Mouse (Mus musculus) liver, postnatal 0 days (tissue): ENCODE results near the gene Rab34. TPM values are rescaled to one million over a fixed set of nuclear protein-coding genes. Genes with fewer than 3 reads are reported as not detected.

Source experiments
- ATAC-seq: fragments of 200-750 bp; cut with Nextera tagmentation; 2 replicates; pipeline ENCODE4 v1.8.0; 2017; ENCODE audit warnings: mild to moderate bottlenecking, moderate library complexity
- DNase-seq: peaks from one replicate; pipeline ENCODE4 v3.0.0-alpha.2; 2016
- H3K27ac ChIP-seq: fragments of 300-500 bp; sonication (generic); 2 replicates; pipeline ENCODE4 v1.5.1; 2014; ENCODE audit warnings: antibody characterized with exemption, moderate library complexity, mild to moderate bottlenecking, low read depth
- H3K27me3 ChIP-seq: fragments of 300-500 bp; sonication (generic); 2 replicates; pipeline ENCODE4 v1.6.1; 2014; ENCODE audit warnings: low read length, control low read depth, mixed read lengths; ENCODE audit not compliant: insufficient read depth
- H3K36me3 ChIP-seq: fragments of 300-500 bp; sonication (generic); replicated peaks from 2 replicates; pipeline ENCODE4 v1.6.1; 2014; ENCODE audit warnings: mild to moderate bottlenecking, control low read depth, low read length, moderate library complexity, mixed read lengths; ENCODE audit not compliant: insufficient read depth
- H3K4me1 ChIP-seq: fragments of 300-500 bp; sonication (generic); 2 replicates; pipeline ENCODE4 v1.6.1; 2014; ENCODE audit warnings: antibody characterized with exemption, mild to moderate bottlenecking, control low read depth; ENCODE audit not compliant: insufficient read depth
- H3K4me2 ChIP-seq: fragments of 300-500 bp; sonication (generic); 2 replicates; pipeline ENCODE4 v1.6.1; 2014; ENCODE audit warnings: low read depth, mild to moderate bottlenecking, low read length, moderate library complexity, mixed read lengths
- H3K4me3 ChIP-seq: fragments of 300-500 bp; sonication (generic); 2 replicates; pipeline ENCODE4 v1.5.1; 2014; ENCODE audit warnings: low read depth, low read length
- H3K9ac ChIP-seq: fragments of 300-500 bp; sonication (generic); replicated peaks from 2 replicates; pipeline ENCODE4 v1.6.1; 2014; ENCODE audit warnings: mild to moderate bottlenecking, moderate library complexity
- H3K9me3 ChIP-seq: fragments of 300-500 bp; sonication (generic); 2 replicates; pipeline ENCODE4 v1.6.1; 2016; ENCODE audit warnings: mild to moderate bottlenecking, control low read depth, low read length, mixed read lengths
- CTCF ChIP-seq: sonication (generic); IDR thresholded peaks from 2 replicates; pipeline ENCODE4 v1.5.1; 2016; ENCODE audit warnings: antibody characterized with exemption, low read depth
- EP300 ChIP-seq: IDR thresholded peaks from 2 replicates; pipeline ENCODE4 v1.6.1; 2016; ENCODE audit warnings: antibody characterized with exemption, low read depth, mild to moderate bottlenecking
- WGBS: fragments of 180-500 bp; shearing (Covaris S2); extraction: QIAGEN DNeasy Blood & Tissue Kit; methylation state at CpG from one replicate; pipeline ENCODE4 v1.1.7; 2014; ENCODE audit not compliant: insufficient replicate concordance; 5-methylcytosine and 5-hydroxymethylcytosine counted together
- polyA plus RNA-seq: library from polyadenylated mRNA; unstranded; fragments of >200 nt; fragmentation: Nextera tagmentation; extraction: Ambion mirVana; gene quantifications from 2 replicates; pipeline ENCODE4 v1.2.1, GENCODE M21; 2015

Rab34 gene
- polyA plus RNA-seq, 1 experiment from 2014 or later, result 28.9 TPM

- no peaks in the 10 kb centered on the region for H3K9me3 ChIP-seq
- H3K36me3 ChIP-seq, result peaks cover 47% of the 10 kb centered on the region
- no peaks in the 10 kb centered on the region for H3K27me3 ChIP-seq
- no peak for TF ChIP-seq CTCF
- TF ChIP-seq EP300, result no peak
- 84% methylated on average over 9 of the region's 9 CpGs for WGBS
- 0 out of 2 replicates have a peak overlapping the region, but pooled peaks have one; percentile 32 for H3K27ac ChIP-seq
- H3K4me3 ChIP-seq, result no peak overlapping the region
- H3K9ac ChIP-seq, result no peak overlapping the region
- no peak overlapping the region for H3K4me2 ChIP-seq
- ATAC-seq, result no peak
- no peak for DNase-seq
- H3K4me1 ChIP-seq, result no peaks in the 10 kb centered on the region
Observed at GRCm38 (mm10) chr11:78152299-78153231, 35.7 kb upstream of the Rab34 start.

GRCm38 (mm10) chr11:78153778-78154177, 34.5 kb upstream of the Rab34 start:
- Histone ChIP-seq H3K36me3 (peaks cover 51% of the 10 kb centered on the region), H3K27me3 (no peaks in the 10 kb centered on the region), H3K9me3 (no peaks in the 10 kb centered on the region), H3K4me1 (no peaks in the 10 kb centered on the region), H3K4me2 (no peak overlapping the region), H3K4me3 (no peak overlapping the region), H3K9ac (no peak overlapping the region), H3K27ac (no peak overlapping the region)
- ATAC-seq (no peak), DNase-seq (no peak)
- 92% methylated on average over 13 of the region's 13 CpGs for WGBS
- TF ChIP-seq CTCF, result no peak
- no peak for TF ChIP-seq EP300

- WGBS, result 87% methylated on average over 5 of the region's 5 CpGs
- H3K36me3 ChIP-seq, result peaks cover 60% of the 10 kb centered on the region
- no peak overlapping the region for H3K4me3 ChIP-seq
- TF ChIP-seq EP300 (no peak), CTCF (no peak)
- H3K4me2 ChIP-seq, result no peak overlapping the region
- DNase-seq, result no peak
- no peaks in the 10 kb centered on the region for H3K27me3 ChIP-seq
- H3K4me1 ChIP-seq, result peaks cover 3% of the 10 kb centered on the region
- no peak overlapping the region for H3K27ac ChIP-seq
- H3K9me3 ChIP-seq, result no peaks in the 10 kb centered on the region
- no peak for ATAC-seq
- no peak overlapping the region for H3K9ac ChIP-seq
Observed at GRCm38 (mm10) chr11:78155674-78156073, 32.6 kb upstream of the Rab34 start.

GRCm38 (mm10) chr11:78156156-78156699, 32.0 kb upstream of the Rab34 start:
- H3K9ac ChIP-seq, result no peak overlapping the region
- no peak for TF ChIP-seq CTCF
- TF ChIP-seq EP300, result no peak
- ATAC-seq (no peak), DNase-seq (no peak)
- H3K27me3 ChIP-seq, result no peaks in the 10 kb centered on the region
- no peaks in the 10 kb centered on the region for H3K9me3 ChIP-seq
- no peak overlapping the region for H3K4me2 ChIP-seq
- 91% methylated on average over 6 of the region's 6 CpGs for WGBS
- peaks cover 3% of the 10 kb centered on the region for H3K4me1 ChIP-seq
- H3K4me3 ChIP-seq, result no peak overlapping the region
- H3K27ac ChIP-seq, result no peak overlapping the region
- H3K36me3 ChIP-seq, result peaks cover 64% of the 10 kb centered on the region

GRCm38 (mm10) chr11:78159096-78159495, 29.1 kb upstream of the Rab34 start:
- H3K4me1 ChIP-seq, result peaks cover 23% of the 10 kb centered on the region
- H3K27ac ChIP-seq, result no peak overlapping the region
- WGBS, result 7% methylated on average over 2 of the region's 2 CpGs
- peak; percentile 100 for TF ChIP-seq CTCF
- TF ChIP-seq EP300, result no peak
- no peak overlapping the region for H3K9ac ChIP-seq
- peak; percentile 83 for ATAC-seq
- H3K4me3 ChIP-seq, result no peak overlapping the region
- no peak overlapping the region for H3K4me2 ChIP-seq
- no peaks in the 10 kb centered on the region for H3K27me3 ChIP-seq
- DNase-seq, result peak; percentile 82
- H3K36me3 ChIP-seq, result peaks cover 61% of the 10 kb centered on the region
- no peaks in the 10 kb centered on the region for H3K9me3 ChIP-seq

GRCm38 (mm10) chr11:78159557-78159956, 28.7 kb upstream of the Rab34 start:
- WGBS, result 79% methylated on average over 7 of the region's 7 CpGs
- no peak overlapping the region for H3K9ac ChIP-seq
- no peaks in the 10 kb centered on the region for H3K27me3 ChIP-seq
- H3K4me3 ChIP-seq, result no peak overlapping the region
- DNase-seq (no peak), ATAC-seq (peak; percentile 8; the same call in 1 of the 2 replicates)
- H3K27ac ChIP-seq, result no peak overlapping the region
- no peaks in the 10 kb centered on the region for H3K9me3 ChIP-seq
- no peak overlapping the region for H3K4me2 ChIP-seq
- TF ChIP-seq EP300 (no peak), CTCF (no peak)
- peaks cover 27% of the 10 kb centered on the region for H3K4me1 ChIP-seq
- H3K36me3 ChIP-seq, result peaks cover 57% of the 10 kb centered on the region
